Comparison of ENCODE assay signal across 8 mouse cellular contexts in the genomic region with DNA sequence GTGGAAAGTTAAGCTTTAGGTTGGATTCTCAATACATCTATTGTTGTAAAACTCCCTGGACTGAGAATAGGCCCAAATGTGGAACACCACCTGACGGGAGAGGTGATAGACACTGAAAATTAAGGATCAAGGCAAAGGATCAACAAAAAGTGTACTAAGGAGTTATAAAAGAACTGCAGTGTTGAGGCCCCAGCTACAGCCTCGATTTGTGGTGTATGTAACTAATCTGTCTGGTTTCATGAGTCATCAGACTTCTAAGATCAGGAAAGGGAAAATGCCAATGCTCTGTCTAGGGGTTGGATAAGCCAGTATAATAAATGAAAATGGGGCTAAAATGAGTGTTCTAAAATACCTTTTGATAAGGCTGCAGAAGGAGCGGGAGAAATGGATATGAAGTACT. TPM values are rescaled to one million over a fixed set of nuclear protein-coding genes. Genes with fewer than 3 reads are reported as not detected.
DNase-seq lines count a peak whose midpoint lies in the region; ATAC-seq and TF ChIP-seq lines count a peak whose summit lies in the region.

No protein-coding gene starts in this region.

- H3K4me2 ChIP-seq in hindbrain, embryonic 16.5 days (ENCODE audit: low read length), result peak overlapping the region; percentile 90
- peak overlapping the region; percentile 73 for H3K4me2 ChIP-seq in neural tube, embryonic 12.5 days (replicated peaks)

- 12% methylated on average over 3 of the region's 3 CpGs for WGBS in liver, adult 2 months
- 27% methylated on average over 3 of the region's 3 CpGs for WGBS in hindbrain, embryonic 16.5 days
- 37% methylated on average over 3 of the region's 3 CpGs for WGBS in neural tube, embryonic 12.5 days

- H3K9ac ChIP-seq in liver, adult 2 months (ENCODE audit: low read depth, low read length), result no peak overlapping the region
- H3K9ac ChIP-seq in hindbrain, embryonic 16.5 days (ENCODE audit: low read depth, low read length), result peak overlapping the region; percentile 70
- peak overlapping the region; percentile 63 for H3K9ac ChIP-seq in neural tube, embryonic 12.5 days

- no peak for TF ChIP-seq CTCF in liver, adult 2 months (IDR thresholded peaks at IDR 0.05; ENCODE audit: low read depth, low read length)

- no peak for DNase-seq in liver, adult 2 months (ENCODE audit: extremely low read depth, low read depth, low spot score)
- DNase-seq in liver, result no peak
- no peak for DNase-seq in left cerebral cortex, adult 18-20 months (ENCODE audit: low spot score in 2 of 2)
- DNase-seq in B cell, adult 2 months, result no peak
- DNase-seq in layer of hippocampus, adult 9-10 months (ENCODE audit: low spot score), result no peak

- H3K4me3 ChIP-seq in liver, adult 2 months (ENCODE audit: insufficient read depth, low read depth, low read length), result peak overlapping the region; percentile 88; the same call in 1 of the 2 replicates
- H3K4me3 ChIP-seq in brown adipose tissue, adult 24 weeks (ENCODE audit: insufficient read depth, low read depth, low read length), result peak overlapping the region; percentile 12; the same call in 1 of the 2 replicates
- H3K4me3 ChIP-seq in hindbrain, embryonic 16.5 days (ENCODE audit: low read length), result peak overlapping the region; percentile 89
- peak overlapping the region; percentile 93 for H3K4me3 ChIP-seq in neural tube, embryonic 12.5 days

- TF ChIP-seq POLR2A in liver, adult 2 months (IDR thresholded peaks at IDR 0.05; ENCODE audit: extremely low read depth, insufficient read depth, low read length), result no peak

- H3K27me3 ChIP-seq in liver, adult 2 months (ENCODE audit: control insufficient read depth, insufficient read depth, low read length), result no peaks in the 10 kb centered on the region
- H3K27me3 ChIP-seq in hindbrain, embryonic 16.5 days (replicated peaks; ENCODE audit: control insufficient read depth, insufficient read depth, low read length), result no peaks in the 10 kb centered on the region
- no peaks in the 10 kb centered on the region for H3K27me3 ChIP-seq in neural tube, embryonic 12.5 days (replicated peaks)

- no peak for ATAC-seq in hindbrain, embryonic 16.5 days
- no peak for ATAC-seq in neural tube, embryonic 12.5 days (ENCODE audit: low FRiP score, low read depth)

- H3K4me1 ChIP-seq in liver, adult 2 months (ENCODE audit: control insufficient read depth, insufficient read depth, low read length), result peaks cover 9% of the 10 kb centered on the region
- H3K4me1 ChIP-seq in brown adipose tissue, adult 24 weeks (ENCODE audit: control insufficient read depth, insufficient read depth, insufficient read length, low read length), result peaks cover 7% of the 10 kb centered on the region
- peaks cover 25% of the 10 kb centered on the region for H3K4me1 ChIP-seq in hindbrain, embryonic 16.5 days (ENCODE audit: control insufficient read depth, insufficient read depth, low read depth, low read length)
- H3K4me1 ChIP-seq in neural tube, embryonic 12.5 days, result peaks cover 33% of the 10 kb centered on the region

- peaks cover 15% of the 10 kb centered on the region; the same call in 1 of the 2 replicates for H3K79me2 ChIP-seq in liver, adult 2 months (ENCODE audit: control insufficient read depth, insufficient read depth, low read length)

- no peaks in the 10 kb centered on the region for H3K9me3 ChIP-seq in hindbrain, embryonic 16.5 days (ENCODE audit: control insufficient read depth, low read length)
- no peaks in the 10 kb centered on the region for H3K9me3 ChIP-seq in neural tube, embryonic 12.5 days

- H3K36me3 ChIP-seq in liver, adult 2 months (ENCODE audit: control insufficient read depth, insufficient read depth, low read length), result peaks cover 4% of the 10 kb centered on the region
- H3K36me3 ChIP-seq in hindbrain, embryonic 16.5 days (ENCODE audit: control insufficient read depth, insufficient read depth, low read length), result no peaks in the 10 kb centered on the region
- H3K36me3 ChIP-seq in neural tube, embryonic 12.5 days, result no peaks in the 10 kb centered on the region

- H3K27ac ChIP-seq in liver, adult 2 months (replicated peaks; ENCODE audit: insufficient read depth, low read depth, low read length), result no peak overlapping the region
- 0 out of 2 replicates have a peak overlapping the region, but pooled peaks have one; percentile 10 for H3K27ac ChIP-seq in brown adipose tissue, adult 24 weeks (replicated peaks; ENCODE audit: low read depth, low read length)
- peak overlapping the region; percentile 93; the same call in 1 of the 2 replicates for H3K27ac ChIP-seq in hindbrain, embryonic 16.5 days (ENCODE audit: low read depth, low read length)
- H3K27ac ChIP-seq in neural tube, embryonic 12.5 days, result no peak overlapping the region

RNA-seq across cellular contexts. Expression of a gene that starts 1.9 kb away (rescaled TPM):
- 28.1 and 35.4 TPM in 2 replicates for total RNA-seq in liver, adult 2 months (2014; rRNA removed)
- 8.8 and 11.8 TPM in 2 replicates for polyA plus RNA-seq in liver, adult 2 months (2012; rRNA removed)
- polyA plus RNA-seq in brown adipose tissue, adult 24 weeks (2012; ENCODE audit: insufficient read depth, insufficient read length, missing spikeins), result 17.0 and 19.0 TPM in 2 replicates
- polyA plus RNA-seq in hindbrain, embryonic 16.5 days (2015; fragmentation: Nextera tagmentation; extraction: Ambion mirVana), result 45.4 and 48.3 TPM in 2 replicates
- 50.5 and 57.8 TPM in 2 replicates for polyA plus RNA-seq in neural tube, embryonic 12.5 days (2016; fragmentation: Nextera tagmentation; extraction: Ambion mirVana)
- 100 to 1,000 TPM in 1 of 2 experiments, 10 to 100 TPM in 1; 97.1 to 102 TPM for total RNA-seq in left cerebral cortex, adult 18-20 months (2021)

RNA-seq across cellular contexts. Expression of a gene that starts 29.2 kb away (rescaled TPM):
- total RNA-seq in liver, adult 2 months (2014; rRNA removed), result 20.1 and 21.8 TPM in 2 replicates
- 5.3 and 6.3 TPM in 2 replicates for polyA plus RNA-seq in liver, adult 2 months (2012; rRNA removed)
- 25.4 and 34.9 TPM in 2 replicates for polyA plus RNA-seq in brown adipose tissue, adult 24 weeks (2012; ENCODE audit: insufficient read depth, insufficient read length, missing spikeins)
- polyA plus RNA-seq in hindbrain, embryonic 16.5 days (2015; fragmentation: Nextera tagmentation; extraction: Ambion mirVana), result 48.7 and 52.0 TPM in 2 replicates
- 61.2 and 64.0 TPM in 2 replicates for polyA plus RNA-seq in neural tube, embryonic 12.5 days (2016; fragmentation: Nextera tagmentation; extraction: Ambion mirVana)
- total RNA-seq in left cerebral cortex, adult 18-20 months (2021), result 10 to 100 TPM; 22.9 to 30.1 TPM

Comparison
In these comparisons a context has a peak if more than half of its experiments do, and no peak if none do; other contexts are left out.
1. H3K27ac ChIP-seq: peak in brown adipose tissue, adult 24 weeks (single experiment) and hindbrain, embryonic 16.5 days (single experiment); none in liver, adult 2 months (single experiment) and neural tube, embryonic 12.5 days (single experiment).
2. H3K4me3 ChIP-seq: peak in every context shown above with its lines; median percentile 93 in neural tube, embryonic 12.5 days; 89 in hindbrain, embryonic 16.5 days; 88 in liver, adult 2 months; 12 in brown adipose tissue, adult 24 weeks.